Mouse (Mus musculus): ENCODE data around the gene Glra1.

Glra1 gene

DNA sequence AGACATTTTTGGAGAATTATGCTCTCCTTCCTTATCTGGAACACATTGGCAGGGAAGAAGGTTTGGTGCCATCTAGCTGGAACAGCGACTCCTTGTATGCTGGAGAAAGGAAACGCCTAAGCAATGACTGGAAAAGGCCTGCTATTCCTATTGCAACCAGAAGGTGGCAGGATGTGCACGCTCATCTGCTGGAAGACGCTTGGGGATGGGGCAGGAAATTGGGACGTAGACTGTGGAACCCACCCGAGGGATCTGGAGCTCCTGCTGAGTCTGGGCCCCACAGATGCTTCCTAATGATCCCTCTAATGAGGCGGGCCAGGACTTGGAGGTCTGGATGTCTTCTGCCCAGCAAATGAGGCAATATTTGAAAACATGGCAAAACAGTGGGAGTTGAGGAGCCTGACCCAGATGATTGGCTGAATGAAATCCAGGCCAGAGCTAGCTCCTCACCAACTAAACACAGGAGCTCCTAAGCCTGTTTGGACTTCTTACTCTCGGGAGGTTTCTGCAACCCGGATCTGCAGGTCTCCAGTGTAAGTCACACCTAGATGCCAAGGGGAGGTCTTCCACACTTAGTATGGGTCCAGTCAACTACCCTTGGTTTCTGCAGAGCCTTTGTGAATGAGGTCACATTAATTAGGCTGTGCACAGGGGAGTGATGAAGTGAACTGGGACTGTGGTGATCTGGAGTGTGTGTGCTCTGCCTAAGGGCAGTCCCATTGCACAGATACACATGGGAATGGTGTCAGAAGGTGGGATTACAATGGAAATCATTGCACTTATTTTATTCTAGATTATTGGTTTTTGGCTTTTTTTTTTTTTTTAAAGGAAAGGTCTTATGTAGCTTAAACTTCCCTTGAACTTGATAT, 89.0 kb downstream of the Glra1 start:
- peak; percentile 64 for DNase-seq (ENCODE audit: low read depth)

DNA sequence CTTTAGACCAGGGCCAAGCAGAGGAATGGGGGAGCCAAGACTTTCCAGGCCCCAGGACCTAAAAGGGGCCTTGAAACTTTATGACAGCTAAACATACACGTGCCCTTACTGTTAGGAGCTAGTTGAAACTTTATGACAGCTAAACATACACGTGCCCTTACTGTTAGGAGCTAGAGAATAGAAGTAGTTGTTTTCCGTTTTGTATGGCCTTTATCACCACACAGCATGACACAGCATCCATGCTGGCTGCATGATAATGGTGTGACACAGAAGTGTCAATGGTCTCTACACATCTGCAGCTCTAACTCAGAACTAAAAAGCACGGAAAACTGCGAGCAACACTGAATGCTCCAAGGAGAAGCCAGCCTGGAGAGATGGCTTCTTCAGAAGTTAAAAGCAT, 90.3 kb downstream of the Glra1 start:
- no peak for DNase-seq (ENCODE audit: low read depth)

DNA sequence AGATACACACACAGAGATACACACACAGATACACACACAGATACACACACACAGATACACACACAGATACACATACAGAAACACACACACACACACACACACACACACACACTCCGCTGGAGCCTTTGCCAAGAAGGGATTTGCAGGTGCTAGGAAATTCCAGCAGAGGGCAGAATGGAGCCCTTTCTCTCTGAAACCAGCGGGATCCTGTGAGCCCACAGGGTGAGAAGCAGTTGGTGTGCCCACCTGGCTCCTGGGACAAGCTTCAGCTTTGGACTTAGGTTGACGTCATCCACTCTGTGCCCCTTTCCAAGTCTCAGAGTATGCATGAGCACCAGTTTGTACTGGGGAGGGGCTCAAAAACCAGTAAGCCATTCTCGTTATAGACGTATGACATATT, 96.6 kb downstream of the Glra1 start:
- DNase-seq (ENCODE audit: low read depth): no peak

DNA sequence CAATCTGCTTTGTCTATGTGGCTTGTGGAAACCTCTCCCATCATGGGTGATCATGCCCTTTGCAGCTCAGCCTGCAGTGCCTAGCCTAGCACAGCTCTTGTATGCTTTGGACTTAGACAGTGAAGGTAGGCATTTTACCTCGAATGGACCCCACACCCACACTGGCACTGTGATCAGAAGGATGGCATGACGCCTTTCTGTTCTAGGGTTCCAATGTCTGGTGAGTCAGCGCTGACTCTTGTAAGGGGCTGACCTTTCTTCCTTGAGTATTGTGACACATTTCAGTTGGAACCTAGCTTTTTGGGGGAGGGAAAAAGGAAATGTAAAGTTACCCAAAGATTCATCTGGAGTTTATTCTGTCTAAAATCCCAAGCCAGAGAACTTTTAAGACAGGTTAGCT, 102.5 kb downstream of the Glra1 start:
- no peak for DNase-seq (ENCODE audit: low read depth)

DNA sequence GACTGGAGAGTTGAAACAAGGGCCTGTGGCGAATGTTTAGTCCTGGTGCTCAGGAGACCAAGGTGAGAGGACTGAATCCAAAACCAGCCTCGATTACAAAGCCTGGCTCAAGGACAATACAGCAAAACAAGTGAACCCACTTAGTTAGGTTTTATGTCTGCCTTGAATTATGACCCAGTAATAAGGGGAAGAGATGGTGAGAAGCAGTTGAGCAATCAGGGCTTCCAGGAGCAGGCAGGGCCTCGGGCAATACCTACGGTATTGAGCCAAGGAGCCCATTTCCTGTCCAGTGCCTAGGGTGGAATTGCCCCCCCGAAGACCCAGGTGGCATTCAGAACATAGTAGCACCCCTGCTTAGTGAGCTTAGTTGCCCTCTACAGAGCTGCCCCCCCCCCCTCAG, 105.1 kb downstream of the Glra1 start:
- DNase-seq (ENCODE audit: low read depth): no peak

DNA sequence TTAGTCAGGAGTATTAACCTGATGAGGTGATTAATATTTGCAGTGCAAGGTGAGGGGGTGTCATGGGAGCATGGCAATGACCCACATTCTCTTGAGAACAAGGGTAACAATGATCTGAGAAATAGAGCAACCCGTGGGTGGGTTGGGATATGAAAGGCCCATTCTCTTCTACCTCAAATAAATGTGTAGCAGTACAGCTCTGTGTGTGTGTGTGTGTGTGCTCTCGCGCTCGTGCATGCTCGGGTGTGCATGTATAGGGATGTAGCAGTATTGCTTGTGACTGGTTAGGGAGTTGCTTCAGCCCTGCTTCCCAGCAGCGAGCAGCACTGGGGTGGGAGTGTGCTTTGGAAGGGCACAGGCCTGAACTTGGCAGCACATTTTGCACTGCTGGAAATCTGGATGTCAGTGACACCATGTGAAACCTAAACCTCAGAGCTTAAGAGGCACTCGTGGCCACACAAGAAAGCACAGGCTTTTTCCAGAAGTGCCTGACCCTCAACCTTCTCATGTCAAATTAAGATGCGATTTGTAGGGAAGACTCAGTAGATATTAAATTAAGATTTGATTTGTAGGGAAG, 106.0 kb downstream of the Glra1 start:
- no peak for DNase-seq (ENCODE audit: low read depth)

DNA sequence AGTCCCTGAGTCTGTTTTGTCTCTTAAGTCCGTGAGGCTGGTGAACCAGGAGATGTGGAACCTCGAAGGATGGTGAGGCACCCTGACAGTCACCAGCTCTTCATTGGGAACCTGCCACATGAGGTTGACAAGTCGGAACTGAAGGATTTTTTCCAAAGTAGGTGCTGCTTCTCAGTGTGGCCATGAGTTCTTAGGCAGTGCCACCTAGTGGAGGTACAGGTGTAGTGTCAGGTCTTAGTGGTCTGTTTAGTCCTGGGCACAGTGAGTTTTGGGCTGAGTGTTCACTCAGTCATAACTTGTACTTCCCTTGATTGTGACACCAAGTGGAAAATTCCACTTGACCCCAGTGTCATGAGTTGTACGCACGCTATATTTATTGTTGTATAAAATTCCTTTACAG, 110.1 kb downstream of the Glra1 start:
- DNase-seq (ENCODE audit: low read depth): peak; percentile 77

DNA sequence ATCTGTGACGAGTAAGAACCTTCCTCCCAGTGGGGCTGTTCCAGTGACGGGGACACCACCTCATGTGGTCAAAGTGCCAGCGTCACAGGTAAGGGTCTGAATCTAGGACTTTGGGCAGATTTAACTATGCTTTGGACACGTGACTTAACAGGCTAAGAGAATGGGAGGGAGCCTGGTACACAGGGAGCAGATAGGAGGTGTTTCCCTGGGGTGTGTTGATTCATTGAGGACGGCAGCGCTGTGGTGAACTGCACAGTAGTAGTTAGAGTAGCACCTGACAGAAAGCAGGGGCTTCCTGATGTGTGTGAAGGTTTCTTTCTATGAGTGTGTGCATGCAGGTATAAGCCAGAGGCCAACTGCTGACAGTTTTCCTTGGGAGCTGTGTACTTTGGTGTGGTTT, 111.8 kb downstream of the Glra1 start:
- no peak for DNase-seq (ENCODE audit: low read depth)

DNA sequence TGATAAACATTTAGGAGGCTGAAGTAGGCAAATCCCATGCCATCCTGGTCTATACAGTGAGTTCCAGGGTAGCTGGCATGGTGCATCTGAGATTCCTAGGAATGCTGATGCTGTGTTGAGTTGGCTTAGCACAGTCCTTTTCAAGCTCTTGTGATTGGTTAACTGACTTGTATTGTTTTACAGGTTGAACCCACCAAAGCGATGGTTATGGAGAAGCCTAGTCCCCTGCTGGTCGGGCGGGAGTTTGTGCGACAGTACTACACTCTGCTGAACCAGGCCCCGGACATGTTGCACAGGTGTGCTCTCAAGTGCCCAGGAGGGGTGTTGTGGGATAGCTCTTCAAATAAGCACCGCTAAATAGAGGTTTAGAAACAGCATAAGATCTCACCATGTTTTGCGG, 122.6 kb downstream of the Glra1 start:
- no peak for DNase-seq (ENCODE audit: low read depth)

DNA sequence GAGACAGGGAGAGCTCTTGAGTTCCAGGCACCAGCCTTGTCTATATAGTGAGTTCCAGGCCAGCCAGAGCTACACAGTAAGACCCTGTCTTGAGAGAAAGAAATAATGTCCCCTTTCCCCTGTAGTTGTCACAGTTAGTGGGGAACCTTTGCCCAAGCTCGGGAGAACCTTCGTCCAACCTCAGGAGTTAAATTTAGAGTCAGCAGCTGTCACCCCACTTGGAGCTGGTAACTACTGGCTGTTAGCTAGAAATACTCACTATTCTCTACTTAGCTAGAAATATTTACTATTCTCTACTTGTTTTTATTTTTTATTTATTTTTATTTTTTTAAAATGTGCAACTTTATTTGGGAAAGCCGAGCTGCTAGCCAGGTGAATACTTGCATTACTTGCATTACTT, 134.8 kb downstream of the Glra1 start:
- no peak for DNase-seq (ENCODE audit: low read depth)

DNA sequence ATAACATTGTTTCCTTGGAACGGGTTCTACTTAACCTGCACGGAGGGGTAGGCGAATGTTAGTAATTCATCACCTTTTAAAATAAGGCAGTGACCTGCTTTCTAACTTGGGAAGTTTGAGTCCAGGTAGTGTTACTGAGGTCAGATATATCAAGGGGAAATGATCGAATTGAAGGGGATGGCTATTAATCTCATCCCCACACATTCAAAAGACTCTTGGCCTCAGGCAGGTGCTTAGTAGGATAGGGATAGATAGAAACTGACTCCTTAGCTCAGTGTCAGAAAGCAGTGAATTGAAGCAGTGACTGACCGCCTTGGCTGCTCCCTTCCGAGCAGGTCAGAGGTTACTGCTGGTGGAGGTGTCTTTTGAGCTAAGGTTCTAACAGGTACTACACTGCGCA, 136.5 kb downstream of the Glra1 start:
- peak; percentile 33 for DNase-seq (ENCODE audit: low read depth)

DNA sequence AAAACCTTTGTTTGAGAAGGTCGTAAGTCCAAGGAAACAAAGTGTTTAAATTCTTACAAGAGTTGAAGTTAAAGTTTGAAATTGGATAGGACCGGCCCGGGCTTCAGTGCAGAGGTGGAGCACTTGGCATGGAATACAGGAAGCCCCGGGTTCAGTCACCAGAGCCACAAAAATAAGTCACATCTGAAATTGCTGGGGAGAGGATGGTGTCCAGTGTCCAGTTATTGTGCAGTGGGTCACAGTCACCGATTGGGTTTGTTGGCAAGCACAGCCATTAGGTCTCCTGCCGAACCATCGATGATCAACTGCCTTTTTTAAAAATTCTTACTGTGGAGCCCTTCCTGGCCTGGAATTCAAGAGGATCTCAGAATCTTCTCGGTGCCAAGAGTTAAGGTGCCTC, 137.2 kb downstream of the Glra1 start:
- no peak for DNase-seq (ENCODE audit: low read depth)

DNA sequence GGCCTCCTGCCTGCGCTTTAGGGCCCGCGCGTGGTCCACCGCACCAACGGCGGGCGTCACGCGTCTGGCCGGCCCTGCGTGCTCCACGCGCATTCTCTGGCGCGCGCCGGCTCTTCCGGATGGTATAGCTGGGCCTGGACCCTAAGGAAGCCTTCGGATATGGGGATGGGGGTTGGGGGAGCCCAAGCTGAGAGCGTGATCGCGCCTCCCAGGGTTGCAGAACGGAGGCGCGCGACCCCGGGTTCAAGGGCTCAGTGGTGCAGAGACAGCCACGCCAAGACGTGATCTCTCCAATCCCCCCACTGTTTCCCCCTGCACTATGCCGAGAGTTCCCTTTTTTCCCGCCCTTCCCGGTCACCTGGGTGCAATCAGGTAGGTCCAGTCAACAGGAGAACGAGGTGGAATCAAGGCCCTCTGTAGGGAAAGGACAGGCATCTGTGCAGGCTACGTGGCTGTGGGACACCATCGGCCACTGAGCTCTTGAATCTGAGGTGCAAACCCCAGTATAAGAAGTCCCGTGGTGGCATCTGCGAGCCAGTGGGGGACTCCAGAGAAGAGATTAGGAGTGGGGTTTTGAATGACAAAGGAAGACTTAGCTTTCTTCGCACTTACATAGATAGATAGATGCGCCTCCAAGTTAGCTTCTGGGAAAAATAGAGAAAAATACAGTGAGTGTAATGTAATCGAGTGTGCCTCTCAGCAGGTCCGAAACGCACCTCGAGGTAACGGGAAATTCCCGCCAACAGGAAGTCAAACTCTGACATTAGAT, 137.9 kb downstream of the Glra1 start:
- peak; percentile 77 for DNase-seq (ENCODE audit: low read depth)

DNA sequence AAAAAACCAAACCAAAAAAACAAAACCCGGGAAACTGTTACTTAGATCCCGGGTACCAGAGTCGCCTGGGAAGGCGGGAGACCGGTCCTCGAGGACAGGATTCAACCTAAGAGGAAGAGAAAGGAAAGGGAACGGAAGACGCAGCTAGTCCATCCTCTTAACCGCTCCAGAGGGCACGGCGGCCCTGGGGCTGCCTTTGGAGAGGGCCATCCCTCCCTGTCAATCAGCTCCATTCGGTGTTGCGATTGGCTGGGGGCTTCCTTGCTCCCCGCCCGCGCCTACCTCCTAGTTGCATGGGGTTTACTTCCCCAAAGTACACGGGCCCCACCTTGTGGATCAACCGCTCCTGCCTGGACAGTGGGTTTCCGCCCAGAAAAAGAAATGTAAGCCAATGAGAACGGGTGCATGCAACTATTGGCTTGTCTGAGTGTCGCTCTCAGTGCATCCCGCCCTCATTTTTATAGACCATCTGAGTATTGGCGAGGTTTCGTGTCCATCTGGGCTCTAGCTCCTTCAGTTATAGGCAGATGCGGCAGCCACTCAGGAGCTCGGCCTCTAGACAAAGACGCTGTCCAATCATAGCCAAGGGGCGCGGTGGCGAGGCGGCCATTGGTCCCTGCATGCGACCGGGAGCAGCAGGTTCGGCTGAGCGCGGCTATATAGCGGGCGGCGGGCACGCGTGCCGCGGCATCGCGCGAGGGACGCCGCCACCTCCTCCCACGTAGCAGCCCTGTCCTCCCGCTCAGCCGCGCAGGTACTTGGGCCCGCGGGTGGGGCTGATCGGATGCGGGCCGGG, 138.8 kb downstream of the Glra1 start, which contains the start of gene G3bp1:
TSS of gene G3bp1 (plus strand) at position 638 of the 796 bp plus-strand sequence.
- peak; percentile 99 for DNase-seq (ENCODE audit: low read depth)

DNA sequence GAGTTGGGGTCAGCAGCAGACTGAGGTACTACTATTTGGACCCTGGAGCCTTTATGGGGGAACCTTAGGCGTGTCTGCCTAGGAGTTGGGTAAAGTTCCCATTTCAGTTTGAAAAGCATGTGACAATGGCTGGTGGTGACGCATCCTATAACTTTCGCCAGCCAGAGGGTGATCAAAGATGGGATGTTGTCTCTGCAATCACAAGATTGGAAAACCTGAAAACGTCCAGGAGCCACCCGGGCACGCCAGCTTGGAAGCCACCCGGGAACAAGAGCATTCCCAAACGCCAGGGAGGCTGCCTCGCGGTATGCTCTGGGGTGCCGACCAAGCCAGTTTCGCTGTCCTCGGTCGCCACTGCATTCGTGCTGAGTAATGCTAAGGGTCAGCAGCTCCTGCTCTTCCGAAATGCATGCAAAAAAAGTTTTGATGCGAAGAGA, 139.4 kb downstream of the Glra1 start:
- DNase-seq (ENCODE audit: low read depth): no peak

DNA sequence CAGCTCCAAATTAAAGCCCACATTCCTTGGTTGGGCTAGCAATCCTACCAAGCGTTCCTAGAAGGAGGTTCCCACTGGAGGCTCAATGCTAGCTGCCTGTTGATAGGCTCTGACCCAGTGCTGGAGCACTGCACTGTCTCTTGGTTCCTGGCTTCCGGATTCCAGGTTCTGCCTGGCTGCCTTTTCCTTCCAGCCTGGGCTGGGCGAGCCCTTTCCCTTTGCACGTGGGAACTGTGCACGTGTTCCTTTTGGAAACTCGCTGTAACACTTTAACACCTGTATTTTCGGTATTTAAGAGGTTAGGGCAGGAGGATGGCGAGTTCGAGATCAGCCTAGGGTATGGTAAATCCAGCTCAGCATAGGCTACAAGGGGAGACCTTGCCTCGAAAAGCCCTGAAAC, 140.0 kb downstream of the Glra1 start:
- no peak for DNase-seq (ENCODE audit: low read depth)

DNA sequence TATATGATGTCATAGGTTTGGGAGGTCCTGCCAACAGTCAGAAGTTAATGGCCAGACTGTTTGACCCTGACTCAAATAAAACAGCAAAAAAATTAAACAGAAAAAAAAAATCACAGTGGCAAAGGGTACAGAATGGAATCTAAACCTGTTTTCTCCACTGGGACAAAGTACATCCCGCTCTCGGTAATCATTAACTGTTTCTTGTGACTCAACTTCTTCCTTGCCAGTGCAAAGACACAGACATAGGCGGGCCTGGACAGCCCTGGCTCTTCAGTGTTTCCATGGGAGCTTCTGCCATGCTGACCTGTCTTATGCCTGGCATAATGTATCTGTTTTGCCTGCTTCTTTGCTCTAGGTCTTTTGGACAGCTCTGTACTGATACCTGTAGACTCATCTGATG, 142.8 kb downstream of the Glra1 start:
- DNase-seq (ENCODE audit: low read depth): no peak

DNA sequence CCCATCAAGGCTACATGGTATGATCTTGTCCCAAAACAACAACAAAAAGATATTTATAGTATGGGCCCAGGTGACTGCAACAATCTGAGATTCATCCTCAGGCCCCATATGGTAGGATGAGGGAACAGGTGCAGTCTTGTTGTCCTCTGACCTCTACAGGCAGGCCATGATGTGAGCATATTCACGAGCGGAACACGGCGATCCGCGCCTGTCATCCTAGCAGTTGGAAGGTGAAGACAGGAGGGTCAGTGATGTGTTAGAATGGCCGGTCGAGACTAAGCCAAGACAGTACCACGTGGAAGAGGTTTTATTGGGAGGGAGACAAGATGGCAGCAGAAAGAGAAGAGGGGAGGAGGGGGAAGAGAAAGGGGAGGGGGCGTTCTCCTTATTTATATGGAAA, 143.3 kb downstream of the Glra1 start:
- no peak for DNase-seq (ENCODE audit: low read depth)
